Mouse (Mus musculus) testis, postnatal 10 days (tissue): Measurements from ENCODE around the gene Nr1i3.

ENCODE experiments used
- DNase-seq: peaks from one replicate; pipeline ENCODE4 v3.0.0; 2021; ENCODE audit warnings: low spot score

The Nr1i3 gene

GRCm38 (mm10) chr1:171213801-171214496, at the start of gene Nr1i3:
Gene Nr1i3 (plus strand): TSS chr1:171213970.
- no peak for DNase-seq

DNA sequence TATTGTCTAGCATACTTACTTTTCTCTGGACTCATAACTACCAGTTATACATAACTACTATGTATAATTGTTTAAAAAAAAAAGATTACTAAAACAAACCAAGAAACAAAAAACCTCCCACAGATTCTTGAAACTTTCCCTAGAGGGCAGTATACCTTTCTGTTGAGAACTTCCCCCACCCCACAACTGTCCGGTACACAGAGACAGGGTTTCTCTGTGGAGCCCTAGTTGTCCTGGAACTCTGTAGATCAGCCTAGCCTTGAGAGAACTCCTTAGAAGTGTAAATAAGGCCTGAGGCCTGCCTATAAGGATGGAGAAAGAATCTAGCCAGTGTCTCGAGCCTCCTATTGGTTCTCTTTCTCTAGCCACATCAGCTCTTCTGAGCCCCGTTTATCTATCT, 49.5 kb upstream of the Nr1i3 start:
- no peak for DNase-seq

- no peak for DNase-seq
Measured at GRCm38 (mm10) chr1:171165629-171166345, 48.0 kb upstream of the Nr1i3 start.

- DNase-seq, result no peak
Measured at GRCm38 (mm10) chr1:171168906-171169305, 44.9 kb upstream of the Nr1i3 start.

DNA sequence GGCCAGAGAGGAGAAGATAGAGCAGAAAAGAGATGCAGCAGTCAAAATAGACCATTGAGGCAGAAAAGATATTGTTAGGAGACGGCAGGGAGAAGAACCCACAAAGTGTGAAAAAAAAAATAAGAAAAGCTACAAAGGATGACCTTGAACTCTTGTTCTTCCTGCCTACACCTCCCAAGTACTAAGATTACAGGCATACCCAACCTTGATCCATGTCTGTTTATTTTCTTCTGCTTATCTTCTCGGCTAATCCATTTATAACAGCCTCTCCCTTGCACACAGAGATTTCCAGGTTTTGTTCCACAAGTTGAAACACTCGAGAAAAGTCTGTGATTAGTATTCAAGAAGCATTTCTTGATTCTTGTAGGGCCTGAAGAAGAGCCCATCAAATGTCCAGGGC, 43.9 kb upstream of the Nr1i3 start:
- no peak for DNase-seq

DNA sequence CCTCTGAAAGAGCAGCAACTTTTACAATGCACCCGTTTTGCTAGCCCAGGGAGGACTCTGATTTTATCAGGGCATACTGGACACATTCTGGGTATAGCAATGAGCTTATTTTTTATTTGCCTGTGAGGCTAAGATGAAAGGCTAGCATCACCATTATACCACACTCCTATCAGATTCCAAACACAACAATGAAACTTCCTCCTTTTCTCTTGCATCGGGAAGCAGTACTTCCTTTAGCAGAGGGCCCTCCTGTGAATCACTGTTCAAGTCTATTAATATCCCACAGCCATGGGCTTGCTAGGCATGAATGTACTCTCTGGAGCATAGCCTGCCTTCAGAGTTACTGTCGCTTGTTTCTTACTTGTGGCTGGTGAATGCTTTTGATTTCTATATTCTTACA, 42.6 kb upstream of the Nr1i3 start:
- DNase-seq, result no peak

DNA sequence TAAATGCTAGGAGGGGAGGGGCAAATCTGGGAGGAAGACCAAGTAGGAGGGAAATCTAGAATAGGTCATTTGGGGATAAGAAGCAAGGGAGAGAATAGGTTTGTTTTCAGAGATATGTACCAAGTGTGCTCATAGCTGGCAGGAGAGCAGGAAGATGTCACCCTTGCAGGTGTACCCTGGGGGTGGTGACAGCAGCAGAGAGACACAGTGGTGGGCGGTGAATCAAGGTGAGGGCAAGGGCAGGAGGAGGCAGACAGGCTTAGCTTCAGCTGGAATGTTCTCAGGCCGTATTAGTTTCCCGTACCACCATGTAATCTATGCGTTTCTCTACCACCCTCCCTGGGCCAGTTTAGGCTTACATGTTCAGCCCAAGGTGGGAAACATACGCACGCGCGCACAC, 41.0 kb upstream of the Nr1i3 start:
- no peak for DNase-seq

- no peak for DNase-seq
Measured at GRCm38 (mm10) chr1:171179487-171180171, 34.1 kb upstream of the Nr1i3 start.

DNA sequence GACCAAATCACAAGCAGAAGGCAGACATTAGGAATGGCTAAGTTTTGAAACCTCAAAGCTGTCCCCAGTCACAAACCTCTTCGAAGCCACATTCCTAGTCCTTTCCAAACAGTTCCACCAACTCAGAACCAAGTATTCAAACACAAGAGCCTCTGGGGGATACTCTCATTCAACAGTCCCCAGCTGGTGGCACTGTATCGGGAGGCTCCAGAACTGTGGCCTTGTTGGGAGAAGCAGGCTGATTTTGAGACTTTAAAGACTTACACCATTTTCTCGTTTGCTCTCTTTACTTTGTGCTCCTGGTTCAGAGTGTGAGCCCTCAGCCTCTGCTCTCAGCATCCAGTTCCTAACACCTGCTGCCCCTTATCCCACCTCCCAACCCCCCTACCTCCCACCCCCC, 30.7 kb upstream of the Nr1i3 start:
- DNase-seq, result no peak

DNA sequence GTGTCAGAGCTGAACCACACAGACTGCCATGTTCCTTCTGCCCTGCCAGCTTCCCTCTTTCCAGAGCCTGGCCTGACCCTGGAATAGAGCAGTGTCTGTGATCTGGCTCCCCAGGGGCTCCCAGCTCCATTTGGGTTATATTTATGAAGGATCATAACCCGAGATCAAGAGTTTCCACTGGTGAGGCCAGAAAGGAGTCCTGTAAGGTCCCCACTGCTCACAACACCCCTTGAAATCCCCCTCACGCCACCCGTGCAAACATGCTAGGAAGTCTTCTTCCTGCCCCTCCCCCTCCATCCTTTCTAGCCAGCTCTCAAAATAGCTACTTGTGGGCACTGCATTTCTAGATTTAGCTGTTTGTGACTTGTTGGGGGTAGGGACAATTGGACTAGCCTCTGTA, 30.1 kb upstream of the Nr1i3 start:
- no peak for DNase-seq

DNA sequence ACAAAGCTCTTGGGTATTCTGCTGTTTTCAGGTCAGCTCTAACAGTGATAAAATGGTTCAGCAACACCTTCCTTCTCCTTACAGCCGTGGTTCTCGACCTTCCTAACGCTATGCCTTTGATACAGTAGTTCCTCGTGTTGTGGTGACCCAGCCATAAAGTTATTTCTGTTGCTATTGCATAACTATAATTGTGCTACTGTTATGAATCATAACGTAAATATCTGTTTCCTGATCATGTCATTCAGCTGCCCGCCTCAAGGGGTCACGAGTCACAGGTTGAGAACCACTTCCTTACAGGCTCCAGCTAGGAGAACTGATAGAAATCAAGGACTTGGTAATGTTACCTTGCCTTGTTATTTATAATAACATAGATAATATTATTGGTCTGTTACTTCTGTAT, 29.5 kb upstream of the Nr1i3 start:
- no peak for DNase-seq

- DNase-seq, result no peak
Measured at GRCm38 (mm10) chr1:171185655-171186054, 28.1 kb upstream of the Nr1i3 start.

DNA sequence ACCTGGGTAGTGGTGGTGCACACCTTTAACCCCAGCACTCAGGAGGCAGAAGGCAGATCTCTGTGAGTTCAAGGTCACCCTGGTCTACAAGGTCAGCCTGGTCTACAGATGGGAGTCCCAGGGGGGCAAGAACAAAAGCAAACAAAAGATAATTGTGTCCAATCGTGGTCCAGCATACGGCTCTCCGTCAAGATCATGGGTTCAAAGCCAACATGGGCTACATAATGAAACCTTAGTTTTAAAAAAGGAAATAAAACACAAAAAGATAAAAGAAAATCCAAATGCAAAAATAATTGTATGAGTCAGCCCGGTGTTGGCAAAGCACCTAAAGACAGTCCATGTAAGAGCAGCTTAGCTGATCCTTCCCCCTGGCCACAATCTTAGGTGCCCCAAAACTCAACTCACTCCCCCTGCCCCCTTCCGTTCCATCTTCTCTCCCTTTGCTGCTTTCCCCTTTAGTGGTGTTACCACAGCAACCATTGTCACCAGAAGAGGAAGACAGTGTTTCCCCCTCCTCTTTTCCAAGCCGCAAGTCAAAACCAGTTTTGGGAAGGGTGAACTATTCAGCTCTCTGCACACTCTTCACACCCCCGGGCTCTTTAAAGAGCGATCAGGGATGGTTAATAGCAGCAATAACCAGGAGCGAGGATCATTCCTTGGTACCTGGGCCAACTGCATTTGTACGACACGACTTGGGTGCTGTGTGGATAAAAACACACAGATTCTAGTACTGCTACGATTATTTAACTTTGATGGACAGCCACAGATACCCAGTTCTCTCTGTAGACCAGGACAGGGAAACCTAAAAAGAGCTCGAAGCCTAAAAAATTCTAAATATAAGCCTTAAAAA, 25.7 kb upstream of the Nr1i3 start:
- no peak for DNase-seq

DNA sequence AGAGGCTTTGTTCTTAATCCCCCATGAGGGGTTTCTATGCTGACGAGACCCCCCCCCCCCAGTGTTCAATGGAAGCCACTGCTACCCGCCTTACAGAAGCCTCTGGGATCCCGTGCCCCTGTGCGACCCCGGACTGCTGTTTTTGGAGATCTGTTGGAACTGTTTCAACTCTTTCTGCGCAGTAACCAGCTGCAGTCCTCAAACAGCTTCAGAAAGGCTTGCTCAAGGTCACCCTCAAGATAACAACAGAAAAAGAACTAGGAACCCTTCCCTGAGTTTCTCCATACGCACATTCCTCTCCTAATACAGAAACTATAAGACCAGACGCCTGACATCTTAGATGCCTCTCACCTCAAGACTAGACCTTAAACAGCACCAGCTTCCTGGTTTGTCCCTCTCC, 24.7 kb upstream of the Nr1i3 start:
- DNase-seq, result no peak

GRCm38 (mm10) chr1:171189476-171190114, 24.2 kb upstream of the Nr1i3 start:
- DNase-seq, result no peak

- no peak for DNase-seq
Measured at GRCm38 (mm10) chr1:171190832-171191231, 22.9 kb upstream of the Nr1i3 start.

DNA sequence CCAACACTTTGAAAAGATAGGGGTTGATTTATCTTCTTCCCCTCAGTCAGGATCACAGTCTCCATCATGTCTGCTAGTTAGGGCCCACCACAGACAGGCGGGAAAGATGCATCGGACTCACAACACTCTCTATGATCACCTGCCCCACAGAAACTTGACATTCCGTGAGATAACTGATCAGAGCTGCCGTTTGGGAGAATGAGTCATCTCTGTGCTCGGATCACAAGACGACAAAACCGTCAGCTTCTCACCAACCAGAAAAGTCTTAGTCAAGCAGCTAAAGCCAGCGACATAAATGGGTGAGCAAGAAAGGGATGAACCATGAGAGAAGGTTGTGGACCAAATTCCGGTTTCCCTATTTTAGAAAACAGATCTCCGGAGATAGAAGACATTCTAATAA, 21.5 kb upstream of the Nr1i3 start:
- no peak for DNase-seq

- no peak for DNase-seq
Measured at GRCm38 (mm10) chr1:171193093-171193840, 20.5 kb upstream of the Nr1i3 start.

DNA sequence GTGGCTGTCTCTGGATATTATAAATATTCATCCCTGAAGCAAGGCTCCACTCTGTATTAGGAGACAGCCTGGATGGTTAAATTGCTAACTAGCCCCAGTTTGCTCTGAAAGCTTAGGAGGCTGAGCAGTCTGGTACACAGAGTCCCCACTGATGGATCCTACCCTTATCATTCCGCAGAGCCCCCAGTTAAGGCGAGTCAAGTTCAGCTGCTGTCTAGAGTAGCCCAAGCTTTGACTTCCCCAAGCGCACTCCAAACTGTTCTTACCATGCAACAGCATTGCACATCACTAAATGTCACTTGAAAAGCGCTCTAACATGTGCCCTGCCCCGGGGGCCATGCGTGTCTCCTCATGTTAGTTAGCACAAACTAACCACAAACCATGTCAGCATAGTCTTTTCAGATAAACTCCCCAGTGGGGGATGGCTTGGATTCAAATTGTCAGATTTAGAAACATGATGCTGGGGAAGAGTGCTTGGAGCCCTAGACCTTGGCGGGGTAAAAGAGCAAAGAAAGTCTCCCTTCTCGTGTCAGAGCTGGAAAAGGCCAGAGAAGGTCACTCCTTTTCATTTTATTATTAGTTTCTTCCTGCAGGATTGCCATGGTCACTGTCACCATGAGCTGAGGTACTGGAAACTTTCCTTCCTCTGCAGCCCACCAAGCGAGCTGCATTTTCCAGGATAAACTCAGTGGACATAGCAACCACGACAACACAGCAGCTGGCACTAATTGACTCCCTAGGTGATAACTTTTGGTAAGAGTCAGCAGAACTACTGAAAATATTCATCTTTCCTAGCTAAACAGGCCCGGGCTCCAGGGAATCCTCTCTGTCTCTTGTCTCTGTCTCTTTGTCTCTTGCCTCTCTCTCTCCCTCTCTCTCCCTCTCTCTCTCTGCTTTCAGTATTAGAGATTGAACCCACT, 19.6 kb upstream of the Nr1i3 start:
- no peak for DNase-seq
